8 mouse cellular contexts compared by ENCODE assay signal in genomic region chr8:70798281-70798680, GRCm38 (mm10). TPM values are rescaled to one million over a fixed set of nuclear protein-coding genes. Genes with fewer than 3 reads are reported as not detected.
DNase-seq lines count a peak whose midpoint lies in the region; ATAC-seq and TF ChIP-seq lines count a peak whose summit lies in the region.

No protein-coding gene starts in this region.

- H3K9ac ChIP-seq in heart, adult 2 months (ENCODE audit: low read depth, low read length): no peak overlapping the region
- H3K9ac ChIP-seq in forebrain, embryonic 15.5 days (replicated peaks): peak overlapping the region; percentile 67; the same call in 1 of the 2 replicates
- no peak overlapping the region for H3K9ac ChIP-seq in kidney, embryonic 14.5 days (ENCODE audit: low read depth, low read length)
- H3K9ac ChIP-seq in lung, postnatal 0 days (replicated peaks; ENCODE audit: low read depth): 0 out of 2 replicates have a peak overlapping the region, but pooled peaks have one; percentile 54

- WGBS in heart, adult 2 months: 18% methylated on average over 15 of the region's 15 CpGs
- 10% methylated on average over 15 of the region's 15 CpGs for WGBS in forebrain, embryonic 15.5 days
- 17% methylated on average over 15 of the region's 15 CpGs for WGBS in kidney, embryonic 14.5 days
- WGBS in lung, postnatal 0 days: 15% methylated on average over 15 of the region's 15 CpGs

- peak; percentile 44 to 47 for DNase-seq in heart, adult 2 months
- no peak for DNase-seq in heart, adult 8-10 months (ENCODE audit: low spot score)
- peak; percentile 78 for DNase-seq in lung, postnatal 0 days (ENCODE audit: low spot score)
- no peak for DNase-seq in spleen, adult 18-20 months
- no peak for DNase-seq in left cerebral cortex, postnatal 25 days (ENCODE audit: low spot score in 2 of 2)
- DNase-seq in spleen, postnatal 36 days (ENCODE audit: low spot score in 2 of 2): no peak

- H3K36me3 ChIP-seq in heart, adult 2 months (ENCODE audit: control insufficient read depth, insufficient read depth, low read length): no peaks in the 10 kb centered on the region
- no peaks in the 10 kb centered on the region for H3K36me3 ChIP-seq in forebrain, embryonic 15.5 days
- H3K36me3 ChIP-seq in kidney, embryonic 14.5 days (ENCODE audit: control insufficient read depth, insufficient read depth, low read length): no peaks in the 10 kb centered on the region
- no peaks in the 10 kb centered on the region for H3K36me3 ChIP-seq in lung, postnatal 0 days (ENCODE audit: insufficient read depth, low read length)

- no peak for ATAC-seq in forebrain, embryonic 15.5 days (replicated peaks)
- no peak for ATAC-seq in kidney, embryonic 14.5 days (ENCODE audit: low FRiP score, low TSS enrichment)
- no peak for ATAC-seq in lung, postnatal 0 days

- no peak overlapping the region for H3K27ac ChIP-seq in heart, adult 2 months
- H3K27ac ChIP-seq in forebrain, embryonic 15.5 days (replicated peaks): no peak overlapping the region
- H3K27ac ChIP-seq in kidney, embryonic 14.5 days (ENCODE audit: low read depth, low read length): no peak overlapping the region
- peak overlapping the region; percentile 66 for H3K27ac ChIP-seq in lung, postnatal 0 days (ENCODE audit: low read length)

- H3K4me1 ChIP-seq in heart, adult 2 months (ENCODE audit: control insufficient read depth, insufficient read depth, low read length): peaks cover 3% of the 10 kb centered on the region; the same call in 1 of the 2 replicates
- peaks cover 32% of the 10 kb centered on the region for H3K4me1 ChIP-seq in forebrain, embryonic 15.5 days
- H3K4me1 ChIP-seq in kidney, embryonic 14.5 days (ENCODE audit: control insufficient read depth, insufficient read depth, low read length): no peaks in the 10 kb centered on the region
- H3K4me1 ChIP-seq in lung, postnatal 0 days (ENCODE audit: insufficient read depth, low read depth, low read length): peaks cover 9% of the 10 kb centered on the region; the same call in 1 of the 2 replicates

- intact Hi-C loops in heart, adult 2 months (cut with DNase I): no loop called here
- intact Hi-C loops in left cerebral cortex, postnatal 25 days (cut with DNase I): no loop called here

- H3K9me3 ChIP-seq in forebrain, embryonic 15.5 days: no peaks in the 10 kb centered on the region
- no peaks in the 10 kb centered on the region for H3K9me3 ChIP-seq in kidney, embryonic 14.5 days (ENCODE audit: control insufficient read depth, low read length)
- no peaks in the 10 kb centered on the region for H3K9me3 ChIP-seq in lung, postnatal 0 days (ENCODE audit: low read length)

- no peak overlapping the region for H3K4me3 ChIP-seq in heart, adult 2 months
- H3K4me3 ChIP-seq in forebrain, embryonic 15.5 days: peak overlapping the region; percentile 63
- peak overlapping the region; percentile 59; the same call in 1 of the 2 replicates for H3K4me3 ChIP-seq in kidney, embryonic 14.5 days (ENCODE audit: low read length)
- H3K4me3 ChIP-seq in lung, postnatal 0 days (ENCODE audit: low read depth, low read length): peak overlapping the region; percentile 36; the same call in 1 of the 2 replicates

- TF ChIP-seq CTCF in heart, adult 2 months (IDR thresholded peaks at IDR 0.05): no peak
- no peak for TF ChIP-seq CTCF in lung, postnatal 0 days (IDR thresholded peaks at IDR 0.05)

- TF ChIP-seq EP300 in heart, adult 2 months (IDR thresholded peaks at IDR 0.05; ENCODE audit: insufficient read depth, low read depth, low read length): 0 out of 2 replicates have a peak, but pooled peaks have one; percentile 18
- TF ChIP-seq EP300 in lung, postnatal 0 days (IDR thresholded peaks at IDR 0.05): peak; percentile 83

- no peaks in the 10 kb centered on the region for H3K79me2 ChIP-seq in heart, adult 2 months (replicated peaks; ENCODE audit: control insufficient read depth, insufficient read depth, low read length)

- no peak for TF ChIP-seq POLR2A in heart, adult 2 months (IDR thresholded peaks at IDR 0.05; ENCODE audit: insufficient read depth, low read depth, low read length)

- no peaks in the 10 kb centered on the region for H3K27me3 ChIP-seq in heart, adult 2 months (ENCODE audit: control insufficient read depth, insufficient read depth, low read length)
- H3K27me3 ChIP-seq in forebrain, embryonic 15.5 days: peaks cover 22% of the 10 kb centered on the region; the same call in 1 of the 2 replicates
- H3K27me3 ChIP-seq in kidney, embryonic 14.5 days (ENCODE audit: control insufficient read depth, insufficient read depth, low read length): peaks cover 43% of the 10 kb centered on the region
- peaks cover 9% of the 10 kb centered on the region; the same call in 1 of the 2 replicates for H3K27me3 ChIP-seq in lung, postnatal 0 days (replicated peaks; ENCODE audit: insufficient read depth, low read length)

- H3K4me2 ChIP-seq in forebrain, embryonic 15.5 days (replicated peaks): peak overlapping the region; percentile 92
- H3K4me2 ChIP-seq in kidney, embryonic 14.5 days (replicated peaks; ENCODE audit: low read depth, low read length): peak overlapping the region; percentile 84
- H3K4me2 ChIP-seq in lung, postnatal 0 days (replicated peaks; ENCODE audit: low read depth, low read length): peak overlapping the region; percentile 86

RNA-seq across cellular contexts. Expression of gene Mast3, which starts 6.6 kb away (rescaled TPM):
- 1 to 10 TPM; 6.0 to 7.4 TPM for total RNA-seq in heart, adult 2 months (2021)
- polyA plus RNA-seq in heart, adult 2 months (2012; rRNA removed): 12.7 and 13.9 TPM in 2 replicates
- 1 to 10 TPM; 6.5 to 8.4 (median 7.1) TPM for total RNA-seq in heart, adult 8-10 months (2022)
- polyA plus RNA-seq in forebrain, embryonic 15.5 days (2015; fragmentation: Nextera tagmentation; extraction: Ambion mirVana): 24.6 and 25.0 TPM in 2 replicates
- polyA plus RNA-seq in kidney, embryonic 14.5 days (2014; fragmentation: Nextera tagmentation; extraction: Ambion mirVana): 13.4 and 17.2 TPM in 2 replicates
- polyA plus RNA-seq in lung, postnatal 0 days (2015; fragmentation: Nextera tagmentation; extraction: Ambion mirVana): 7.3 and 7.6 TPM in 2 replicates
- 100 to 1,000 TPM; 298 to 350 TPM for total RNA-seq in left cerebral cortex, postnatal 25 days (2021)

RNA-seq across cellular contexts. Expression of gene Il12rb1, which starts 10.0 kb away (rescaled TPM):
- total RNA-seq in heart, adult 2 months (2021): not detected
- polyA plus RNA-seq in heart, adult 2 months (2012; rRNA removed): 0.15 and 0.16 TPM in 2 replicates
- under 1 TPM in 2 of 4 experiments, not detected in 2; 0.16 to 0.49 TPM for total RNA-seq in heart, adult 8-10 months (2022)
- polyA plus RNA-seq in forebrain, embryonic 15.5 days (2015; fragmentation: Nextera tagmentation; extraction: Ambion mirVana): 0.08 and 0.18 TPM in 2 replicates
- not detected in 2 replicates for polyA plus RNA-seq in kidney, embryonic 14.5 days (2014; fragmentation: Nextera tagmentation; extraction: Ambion mirVana)
- 0.13 and 0.16 TPM in 2 replicates for polyA plus RNA-seq in lung, postnatal 0 days (2015; fragmentation: Nextera tagmentation; extraction: Ambion mirVana)
- total RNA-seq in left cerebral cortex, postnatal 25 days (2021): under 1 TPM; 0.80 to 0.83 TPM

RNA-seq across cellular contexts. Expression of gene Pik3r2, which starts 21.8 kb away (rescaled TPM):
- 10 to 100 TPM; 22.0 to 22.4 TPM for total RNA-seq in heart, adult 2 months (2021)
- polyA plus RNA-seq in heart, adult 2 months (2012; rRNA removed): 34.3 and 45.5 TPM in 2 replicates
- total RNA-seq in heart, adult 8-10 months (2022): 10 to 100 TPM; 19.3 to 24.1 (median 22.2) TPM
- 126 and 127 TPM in 2 replicates for polyA plus RNA-seq in forebrain, embryonic 15.5 days (2015; fragmentation: Nextera tagmentation; extraction: Ambion mirVana)
- polyA plus RNA-seq in kidney, embryonic 14.5 days (2014; fragmentation: Nextera tagmentation; extraction: Ambion mirVana): 33.3 and 49.1 TPM in 2 replicates
- 28.0 and 30.5 TPM in 2 replicates for polyA plus RNA-seq in lung, postnatal 0 days (2015; fragmentation: Nextera tagmentation; extraction: Ambion mirVana)
- total RNA-seq in left cerebral cortex, postnatal 25 days (2021): 100 to 1,000 TPM; 150 to 152 TPM

RNA-seq across cellular contexts. Expression of gene Mpv17l2, which starts 37.5 kb away (rescaled TPM):
- 10 to 100 TPM; 21.7 to 29.1 TPM for total RNA-seq in heart, adult 2 months (2021)
- 30.0 and 32.2 TPM in 2 replicates for polyA plus RNA-seq in heart, adult 2 months (2012; rRNA removed)
- 10 to 100 TPM; 23.2 to 32.5 (median 27.7) TPM for total RNA-seq in heart, adult 8-10 months (2022)
- 51.5 and 57.7 TPM in 2 replicates for polyA plus RNA-seq in forebrain, embryonic 15.5 days (2015; fragmentation: Nextera tagmentation; extraction: Ambion mirVana)
- polyA plus RNA-seq in kidney, embryonic 14.5 days (2014; fragmentation: Nextera tagmentation; extraction: Ambion mirVana): 47.9 and 52.7 TPM in 2 replicates
- polyA plus RNA-seq in lung, postnatal 0 days (2015; fragmentation: Nextera tagmentation; extraction: Ambion mirVana): 57.4 and 88.8 TPM in 2 replicates
- total RNA-seq in left cerebral cortex, postnatal 25 days (2021): 10 to 100 TPM; 34.5 to 43.2 TPM

RNA-seq across cellular contexts. Expression of gene Arrdc2, which starts 41.2 kb away (rescaled TPM):
- total RNA-seq in heart, adult 2 months (2021): 10 to 100 TPM in 1 of 2 experiments, 1 to 10 TPM in 1; 8.9 to 18.6 TPM
- polyA plus RNA-seq in heart, adult 2 months (2012; rRNA removed): 15.2 and 36.2 TPM in 2 replicates
- total RNA-seq in heart, adult 8-10 months (2022): 10 to 100 TPM in 3 of 4 experiments, 1 to 10 TPM in 1; 7.9 to 23.0 (median 13.6) TPM
- 9.0 and 9.6 TPM in 2 replicates for polyA plus RNA-seq in forebrain, embryonic 15.5 days (2015; fragmentation: Nextera tagmentation; extraction: Ambion mirVana)
- polyA plus RNA-seq in kidney, embryonic 14.5 days (2014; fragmentation: Nextera tagmentation; extraction: Ambion mirVana): 4.7 and 5.7 TPM in 2 replicates
- 9.4 and 10.7 TPM in 2 replicates for polyA plus RNA-seq in lung, postnatal 0 days (2015; fragmentation: Nextera tagmentation; extraction: Ambion mirVana)
- 10 to 100 TPM in 1 of 2 experiments, 1 to 10 TPM in 1; 9.5 to 12.2 TPM for total RNA-seq in left cerebral cortex, postnatal 25 days (2021)

Comparison
In these comparisons a context has a peak if more than half of its experiments do, and no peak if none do; other contexts are left out.
1. DNase-seq: peak in heart, adult 2 months (2 of 2) and lung, postnatal 0 days (single experiment); none in heart, adult 8-10 months (single experiment), spleen, adult 18-20 months (0 of 2), left cerebral cortex, postnatal 25 days (0 of 2) and spleen, postnatal 36 days (0 of 2).
2. H3K9ac ChIP-seq: peak in forebrain, embryonic 15.5 days (single experiment) and lung, postnatal 0 days (single experiment); none in heart, adult 2 months (single experiment) and kidney, embryonic 14.5 days (single experiment).
3. Peak in every context shown above with its lines, with median percentiles within 50 percentile points of each other: H3K4me2 ChIP-seq.